In the genomic region with DNA sequence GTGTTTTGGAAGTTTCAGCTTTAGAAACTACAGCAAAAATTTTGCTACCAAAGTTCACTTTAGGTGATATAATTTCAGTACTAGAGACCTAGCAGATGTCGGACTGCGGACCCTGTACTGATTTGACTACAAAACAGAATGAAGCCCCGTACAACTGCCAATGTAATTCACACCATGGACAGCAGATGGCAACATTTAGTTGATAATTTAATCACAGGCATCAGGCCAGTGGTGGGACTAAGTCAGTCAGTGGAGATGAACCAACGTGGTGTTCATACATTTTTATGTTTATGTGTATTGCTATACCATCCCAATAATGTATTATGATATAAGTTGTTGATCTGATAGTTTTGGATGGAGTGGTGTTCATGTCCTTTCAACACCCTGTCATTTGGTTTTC, we compare ENCODE assay signal across 8 mouse cellular contexts. TPM values are rescaled to one million over a fixed set of nuclear protein-coding genes. Genes with fewer than 3 reads are reported as not detected.
DNase-seq lines count a peak whose midpoint lies in the region; ATAC-seq and TF ChIP-seq lines count a peak whose summit lies in the region.

No protein-coding gene starts in this region.

- peak; percentile 93 for DNase-seq in heart, adult 11 months
- peak; percentile 81 for DNase-seq in MN1 (ENCODE audit: low spot score)
- peak; percentile 89 for DNase-seq in embryonic facial prominence, embryonic 11.5 days (ENCODE audit: low spot score)
- DNase-seq in left cerebral cortex, adult 18-20 months (ENCODE audit: low spot score in 2 of 2) = peak; percentile 57 to 77
- peak; percentile 66 for DNase-seq in thymus, adult 2 months

- peaks cover 26% of the 10 kb centered on the region for H3K4me1 ChIP-seq in heart, embryonic 11.5 days (ENCODE audit: control insufficient read depth, insufficient read depth, low read length)
- no peaks in the 10 kb centered on the region for H3K4me1 ChIP-seq in embryonic facial prominence, embryonic 11.5 days (ENCODE audit: control insufficient read depth, insufficient read depth, low read length)
- H3K4me1 ChIP-seq in hindbrain, embryonic 16.5 days (ENCODE audit: control insufficient read depth, insufficient read depth, low read depth, low read length) = peaks cover 3% of the 10 kb centered on the region; the same call in 1 of the 2 replicates
- peaks cover 11% of the 10 kb centered on the region for H3K4me1 ChIP-seq in midbrain, embryonic 13.5 days (replicated peaks)
- no peaks in the 10 kb centered on the region for H3K4me1 ChIP-seq in thymus, adult 2 months (replicated peaks; ENCODE audit: control insufficient read depth, insufficient read depth, low read length)

- no peak for TF ChIP-seq CTCF in thymus, adult 2 months (IDR thresholded peaks at IDR 0.05; ENCODE audit: borderline replicate concordance, control insufficient read depth, extremely low read depth, insufficient read depth, low read length, poor library complexity)

- 34% methylated on average over 4 of the region's 4 CpGs for WGBS in heart, embryonic 11.5 days (ENCODE audit: insufficient replicate concordance)
- 20% methylated on average over 4 of the region's 4 CpGs for WGBS in embryonic facial prominence, embryonic 11.5 days
- 16% methylated on average over 4 of the region's 4 CpGs for WGBS in hindbrain, embryonic 16.5 days
- 16% methylated on average over 4 of the region's 4 CpGs for whole genome bisulfite sequencing in midbrain, embryonic 13.5 days
- 63% methylated on average over 4 of the region's 4 CpGs for WGBS in thymus, adult 2 months

- TF ChIP-seq POLR2A in thymus, adult 2 months (IDR thresholded peaks at IDR 0.05; ENCODE audit: control insufficient read depth, extremely low read depth, insufficient read depth, low read length, poor library complexity) = no peak

- no peaks in the 10 kb centered on the region for H3K9me3 ChIP-seq in heart, embryonic 11.5 days (replicated peaks; ENCODE audit: control insufficient read depth, low read length)
- no peaks in the 10 kb centered on the region for H3K9me3 ChIP-seq in embryonic facial prominence, embryonic 11.5 days (replicated peaks; ENCODE audit: control insufficient read depth, low read length)
- H3K9me3 ChIP-seq in hindbrain, embryonic 16.5 days (ENCODE audit: control insufficient read depth, low read length) = no peaks in the 10 kb centered on the region
- H3K9me3 ChIP-seq in midbrain, embryonic 13.5 days = no peaks in the 10 kb centered on the region

- H3K4me2 ChIP-seq in heart, embryonic 11.5 days = no peak overlapping the region
- no peak overlapping the region for H3K4me2 ChIP-seq in embryonic facial prominence, embryonic 11.5 days (ENCODE audit: low read depth, low read length)
- no peak overlapping the region for H3K4me2 ChIP-seq in hindbrain, embryonic 16.5 days (ENCODE audit: low read length)
- H3K4me2 ChIP-seq in midbrain, embryonic 13.5 days (replicated peaks) = no peak overlapping the region

- no peak overlapping the region for H3K4me3 ChIP-seq in heart, embryonic 11.5 days (ENCODE audit: low read depth, low read length)
- H3K4me3 ChIP-seq in embryonic facial prominence, embryonic 11.5 days (ENCODE audit: low read depth, low read length) = no peak overlapping the region
- H3K4me3 ChIP-seq in hindbrain, embryonic 16.5 days (ENCODE audit: low read length) = no peak overlapping the region
- H3K4me3 ChIP-seq in midbrain, embryonic 13.5 days (replicated peaks) = no peak overlapping the region
- no peak overlapping the region for H3K4me3 ChIP-seq in thymus, adult 2 months (ENCODE audit: control insufficient read depth, insufficient read depth, low read length)

- H3K27me3 ChIP-seq in heart, embryonic 11.5 days (ENCODE audit: control insufficient read depth, insufficient read depth, low read length) = no peaks in the 10 kb centered on the region
- H3K27me3 ChIP-seq in embryonic facial prominence, embryonic 11.5 days (ENCODE audit: control insufficient read depth, insufficient read depth, low read length) = no peaks in the 10 kb centered on the region
- H3K27me3 ChIP-seq in hindbrain, embryonic 16.5 days (replicated peaks; ENCODE audit: control insufficient read depth, insufficient read depth, low read length) = no peaks in the 10 kb centered on the region
- H3K27me3 ChIP-seq in midbrain, embryonic 13.5 days = no peaks in the 10 kb centered on the region
- H3K27me3 ChIP-seq in thymus, adult 2 months (ENCODE audit: control insufficient read depth, insufficient read depth, low read length) = no peaks in the 10 kb centered on the region; the same call in 1 of the 2 replicates

- H3K27ac ChIP-seq in heart, embryonic 11.5 days (ENCODE audit: low read depth, low read length) = no peak overlapping the region
- H3K27ac ChIP-seq in embryonic facial prominence, embryonic 11.5 days (replicated peaks; ENCODE audit: low read depth, low read length) = no peak overlapping the region
- H3K27ac ChIP-seq in hindbrain, embryonic 16.5 days (ENCODE audit: low read depth, low read length) = no peak overlapping the region
- H3K27ac ChIP-seq in midbrain, embryonic 13.5 days = no peak overlapping the region
- no peak overlapping the region for H3K27ac ChIP-seq in thymus, adult 2 months (ENCODE audit: control insufficient read depth, insufficient read depth, low read length)

- peaks cover 16% of the 10 kb centered on the region for H3K36me3 ChIP-seq in heart, embryonic 11.5 days (ENCODE audit: control insufficient read depth, insufficient read depth, low read length)
- H3K36me3 ChIP-seq in embryonic facial prominence, embryonic 11.5 days (replicated peaks; ENCODE audit: control insufficient read depth, insufficient read depth, low read depth, low read length) = no peaks in the 10 kb centered on the region
- H3K36me3 ChIP-seq in hindbrain, embryonic 16.5 days (ENCODE audit: control insufficient read depth, insufficient read depth, low read length) = no peaks in the 10 kb centered on the region
- H3K36me3 ChIP-seq in midbrain, embryonic 13.5 days = no peaks in the 10 kb centered on the region
- H3K36me3 ChIP-seq in thymus, adult 2 months (ENCODE audit: control insufficient read depth, insufficient read depth, low read length) = peaks cover 85% of the 10 kb centered on the region

- no peak for ATAC-seq in heart, embryonic 11.5 days (replicated peaks; ENCODE audit: insufficient number of reproducible peaks, low FRiP score, low TSS enrichment)
- ATAC-seq in embryonic facial prominence, embryonic 11.5 days (replicated peaks; ENCODE audit: insufficient number of reproducible peaks, low FRiP score, low TSS enrichment, low read depth) = no peak; the same call in 1 of the 2 replicates
- peak; percentile 61 for ATAC-seq in hindbrain, embryonic 16.5 days
- ATAC-seq in midbrain, embryonic 13.5 days = peak; percentile 73

- H3K9ac ChIP-seq in heart, embryonic 11.5 days (ENCODE audit: low read depth, low read length) = no peak overlapping the region
- H3K9ac ChIP-seq in embryonic facial prominence, embryonic 11.5 days (replicated peaks; ENCODE audit: low read length) = no peak overlapping the region
- H3K9ac ChIP-seq in hindbrain, embryonic 16.5 days (ENCODE audit: low read depth, low read length) = no peak overlapping the region
- H3K9ac ChIP-seq in midbrain, embryonic 13.5 days (replicated peaks) = no peak overlapping the region

RNA-seq across cellular contexts. Expression of a gene that starts 26.4 kb away (rescaled TPM):
- 129 and 143 TPM in 2 replicates for polyA plus RNA-seq in heart, embryonic 11.5 days (2014; fragmentation: Nextera tagmentation; extraction: Ambion mirVana)
- 158 and 169 TPM in 2 replicates for polyA plus RNA-seq in embryonic facial prominence, embryonic 11.5 days (2014; fragmentation: Nextera tagmentation; extraction: Ambion mirVana)
- 163 and 169 TPM in 2 replicates for polyA plus RNA-seq in hindbrain, embryonic 16.5 days (2015; fragmentation: Nextera tagmentation; extraction: Ambion mirVana)
- total RNA-seq in left cerebral cortex, adult 18-20 months (2021) = 10 to 100 TPM; 22.7 to 27.6 TPM
- 135 and 147 TPM in 2 replicates for polyA plus RNA-seq in midbrain, embryonic 13.5 days (2015; fragmentation: Nextera tagmentation; extraction: Ambion mirVana)
- 4.6 and 5.9 TPM in 2 replicates for polyA plus RNA-seq in thymus, adult 2 months (2012; rRNA removed)

RNA-seq across cellular contexts. Expression of a gene that starts 48.8 kb away (rescaled TPM):
- polyA plus RNA-seq in heart, embryonic 11.5 days (2014; fragmentation: Nextera tagmentation; extraction: Ambion mirVana) = 85.4 and 91.8 TPM in 2 replicates
- polyA plus RNA-seq in embryonic facial prominence, embryonic 11.5 days (2014; fragmentation: Nextera tagmentation; extraction: Ambion mirVana) = 7.8 and 8.3 TPM in 2 replicates
- 9.5 and 12.5 TPM in 2 replicates for polyA plus RNA-seq in hindbrain, embryonic 16.5 days (2015; fragmentation: Nextera tagmentation; extraction: Ambion mirVana)
- total RNA-seq in left cerebral cortex, adult 18-20 months (2021) = 1 to 10 TPM; 6.0 to 7.2 TPM
- 8.0 and 8.3 TPM in 2 replicates for polyA plus RNA-seq in midbrain, embryonic 13.5 days (2015; fragmentation: Nextera tagmentation; extraction: Ambion mirVana)
- polyA plus RNA-seq in thymus, adult 2 months (2012; rRNA removed) = 220 and 249 TPM in 2 replicates

Comparison
In these comparisons a context has a peak if more than half of its experiments do, and no peak if none do; other contexts are left out.
1. ATAC-seq: peak in hindbrain, embryonic 16.5 days (single experiment) and midbrain, embryonic 13.5 days (single experiment); none in heart, embryonic 11.5 days (single experiment) and embryonic facial prominence, embryonic 11.5 days (single experiment).
2. RNA of a gene that starts 26.4 kb away (polyA plus RNA-seq): 163 to 169 TPM in hindbrain, embryonic 16.5 days, 158 to 169 TPM in embryonic facial prominence, embryonic 11.5 days, 135 to 147 TPM in midbrain, embryonic 13.5 days and 129 to 143 TPM in heart, embryonic 11.5 days; 4.6 to 5.9 TPM in thymus, adult 2 months; every median in the first group is over 10 times any median in the second.
3. Peak in every context shown above with its lines, with median percentiles within 50 percentile points of each other: DNase-seq.